Mouse (Mus musculus) c-Kit-positive CD71-positive TER-119-negative erythroid progenitor cells, embryonic 14.5 days (primary cell): ENCODE measurements at regions not wholly inside any gene's neighbourhood (a gene's known extent, or its start where the extent isn't known, plus 50 kb on each side); places are given as distances from the start of the nearest gene placed in this dataset.
A peak's percentile ranks its signal among the peaks of the same experiment; 100 is the strongest.

Experiments
- DNase-seq: peaks from one replicate; pipeline ENCODE4 v3.0.0-alpha.2; 2013; ENCODE audit warnings: low read depth

DNA sequence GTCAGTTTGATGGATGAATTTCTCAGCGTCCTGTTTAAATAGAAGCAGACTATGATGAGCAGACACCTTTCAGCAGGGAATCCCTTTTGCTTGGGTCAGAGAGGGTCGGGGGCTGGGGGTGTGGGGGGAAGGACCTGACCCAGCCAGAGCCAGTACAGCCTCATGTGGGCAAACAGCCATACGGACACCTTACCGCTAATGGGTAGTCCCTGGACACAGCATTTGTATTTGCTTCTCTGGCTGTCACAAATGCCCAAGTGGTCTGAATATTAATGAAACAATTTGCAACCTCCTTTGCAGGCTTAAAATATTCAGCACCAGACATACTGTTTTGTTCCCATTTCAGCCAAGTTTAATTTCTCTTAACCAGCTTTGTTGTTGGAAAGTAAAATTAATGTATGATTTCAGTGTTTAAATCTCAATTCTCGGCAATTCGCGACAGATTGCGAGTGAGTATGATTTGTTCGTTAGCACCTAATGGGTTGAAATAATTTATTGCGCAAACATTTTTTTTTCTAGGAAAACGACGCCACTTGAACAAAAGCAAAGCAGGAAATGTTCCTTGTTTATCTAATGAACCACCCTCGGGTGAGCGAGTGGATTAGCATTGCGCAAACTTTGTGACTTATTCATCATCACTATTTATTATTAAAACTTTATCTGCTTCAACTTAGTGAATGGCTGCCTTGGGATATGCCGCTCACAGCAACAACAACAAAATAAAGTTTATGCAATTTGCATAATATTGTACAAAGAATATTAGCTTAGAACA lies 166.2 kb downstream of the Cdh26 start:
- no peak for DNase-seq

DNA sequence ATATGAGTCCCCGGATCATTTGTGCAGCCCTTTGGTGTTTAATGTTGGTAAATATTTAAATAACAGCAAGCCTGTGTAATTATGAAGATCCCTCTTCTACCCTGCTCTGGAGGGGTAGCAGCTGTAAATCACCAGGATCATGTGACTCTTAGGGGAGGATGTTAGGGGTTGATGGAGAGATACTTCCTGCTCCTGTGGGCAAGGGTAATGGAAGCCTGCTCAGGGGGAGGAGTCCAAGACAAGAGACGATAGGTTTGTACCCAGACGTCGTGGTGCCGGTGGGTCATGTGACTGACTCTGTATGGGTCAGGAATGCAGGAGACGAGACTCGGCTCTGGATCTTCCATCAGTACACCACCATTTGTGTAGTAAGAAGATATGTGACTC lies 166.7 kb downstream of the Cdh26 start:
- DNase-seq, result no peak

DNA sequence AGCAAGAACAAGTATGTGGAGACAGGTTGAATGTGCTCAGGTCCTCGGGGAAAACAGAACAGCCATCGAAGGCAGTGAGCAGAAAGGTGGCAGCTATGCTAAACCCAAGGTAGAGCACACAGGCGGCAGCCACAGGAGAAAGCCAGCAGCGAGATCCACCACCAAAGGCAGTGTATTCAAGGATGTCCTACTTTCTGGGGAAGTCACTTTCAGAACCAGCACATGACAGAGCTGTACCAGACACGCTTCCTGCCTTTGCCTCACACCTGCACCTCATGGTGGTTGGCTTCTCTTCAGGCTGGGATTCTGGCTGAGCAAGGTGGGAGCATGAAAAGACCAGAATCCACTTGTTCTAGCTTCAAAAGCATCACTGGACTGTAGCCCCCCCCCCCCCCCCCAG lies 168.0 kb downstream of the Cdh26 start:
- no peak for DNase-seq

DNA sequence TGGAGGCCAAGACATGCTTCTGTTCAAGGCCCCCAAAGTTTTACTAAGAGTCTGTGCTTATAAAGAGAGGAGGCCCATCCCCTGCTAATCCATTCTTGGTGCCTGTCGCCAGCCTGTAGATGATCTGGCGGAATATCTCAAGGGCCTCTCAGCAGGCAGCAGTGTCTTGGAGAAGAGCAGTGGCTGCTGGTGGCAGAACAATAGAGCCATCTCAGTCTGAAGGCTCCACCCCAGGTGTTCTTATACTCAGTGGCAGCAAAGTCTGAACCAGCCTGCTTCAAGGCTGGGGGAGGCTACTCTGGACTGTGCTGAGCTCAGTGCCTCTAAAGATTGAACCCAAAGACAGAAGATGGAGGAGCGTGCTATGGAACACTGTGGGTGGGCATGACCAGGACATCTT lies 168.5 kb downstream of the Cdh26 start:
- DNase-seq, result no peak

DNA sequence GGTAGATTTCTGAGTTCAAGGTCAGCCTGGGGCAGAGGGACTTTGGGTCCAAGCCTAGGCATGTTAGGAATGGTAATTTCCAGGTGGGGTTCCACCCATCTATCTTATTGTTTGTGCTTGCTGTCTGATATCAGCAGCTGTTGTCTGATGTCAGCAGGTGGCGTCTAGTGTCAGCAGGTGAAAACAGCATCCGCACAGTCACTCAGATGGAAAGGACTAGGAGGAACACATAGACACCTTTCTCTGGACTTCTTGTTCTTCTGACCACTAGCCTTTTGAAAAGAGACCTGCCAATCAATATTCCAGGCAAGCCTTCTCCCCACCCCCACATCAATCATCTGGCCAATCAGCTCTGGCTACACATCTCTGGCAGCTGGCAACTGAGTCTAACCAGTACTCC lies 173.1 kb downstream of the Cdh26 start:
- no peak for DNase-seq

DNA sequence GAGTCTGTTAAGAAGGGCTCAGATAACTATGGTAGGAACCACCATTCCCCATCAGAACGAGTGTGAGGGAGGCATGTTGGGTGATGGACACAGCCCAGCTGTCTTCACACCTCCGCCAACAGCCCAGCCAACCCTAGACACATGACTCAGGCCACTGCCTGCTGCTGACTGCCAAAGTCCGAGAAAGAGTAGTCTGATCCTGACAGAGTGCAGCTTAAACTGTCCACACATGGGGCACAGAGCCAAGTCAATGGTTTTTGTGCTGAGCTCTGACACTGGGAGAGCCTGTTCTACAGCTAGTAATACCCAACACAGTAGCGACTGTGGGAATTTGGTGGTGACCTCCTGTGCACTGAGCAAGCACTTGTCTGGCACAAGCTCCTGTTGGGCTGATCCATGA lies 176.4 kb downstream of the Cdh26 start:
- no peak for DNase-seq

DNA sequence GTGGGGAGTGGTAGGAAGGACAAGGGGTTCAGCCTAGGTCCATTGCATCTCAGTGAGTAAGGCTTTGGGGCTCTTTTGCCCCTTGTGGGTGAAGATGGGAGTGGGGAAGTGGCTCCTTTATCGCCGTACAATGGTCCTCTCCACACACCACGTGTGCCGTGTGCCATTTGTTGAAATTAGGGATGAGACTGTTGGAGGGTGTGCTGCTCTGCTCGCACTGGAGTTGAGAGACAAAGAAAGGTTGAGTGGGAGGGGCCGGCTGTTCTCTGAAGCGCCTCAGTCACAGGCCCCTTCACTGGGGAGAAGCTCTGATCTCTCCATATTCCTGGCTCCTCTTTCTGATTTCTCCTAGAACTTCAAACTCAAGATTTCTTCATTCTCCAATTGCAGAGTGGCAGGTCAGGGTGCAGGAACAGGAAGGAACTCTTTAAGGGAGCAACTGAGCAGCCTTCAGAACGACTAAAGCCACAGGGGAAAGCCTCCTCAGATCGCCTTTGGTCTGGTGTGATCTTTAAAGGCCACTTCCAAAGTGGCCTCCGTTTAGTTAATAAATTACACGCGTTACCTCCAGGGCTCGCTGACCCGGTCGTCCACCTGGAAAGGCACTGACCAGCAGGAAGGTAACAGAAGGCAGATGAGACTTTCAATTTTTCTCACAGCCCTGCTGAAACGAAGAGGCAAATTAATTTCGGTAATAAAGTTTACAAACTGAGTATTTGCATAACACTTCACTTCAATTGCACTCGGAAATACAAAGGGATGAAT lies 180.1 kb downstream of the Cdh26 start:
- no peak for DNase-seq

DNA sequence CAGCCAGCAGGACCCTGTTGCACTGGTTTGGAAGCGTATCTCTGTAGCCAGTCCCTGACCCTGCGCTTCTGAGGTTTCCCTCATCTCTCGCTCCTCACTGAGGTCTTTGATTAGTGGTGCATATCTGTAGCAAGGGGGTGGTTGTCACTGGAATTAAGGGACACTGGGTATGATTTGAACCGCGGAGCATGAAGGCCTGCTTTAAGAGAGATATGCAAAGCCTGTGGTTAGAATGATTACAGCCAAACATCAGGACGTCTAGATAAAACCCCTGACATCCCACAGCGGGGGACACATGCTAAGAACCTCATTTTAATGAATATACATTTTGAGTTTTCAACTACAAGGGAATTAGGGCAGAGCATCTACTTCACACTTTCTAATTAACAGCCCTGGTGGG lies 184.4 kb downstream of the Cdh26 start:
- DNase-seq, result peak; percentile 20

DNA sequence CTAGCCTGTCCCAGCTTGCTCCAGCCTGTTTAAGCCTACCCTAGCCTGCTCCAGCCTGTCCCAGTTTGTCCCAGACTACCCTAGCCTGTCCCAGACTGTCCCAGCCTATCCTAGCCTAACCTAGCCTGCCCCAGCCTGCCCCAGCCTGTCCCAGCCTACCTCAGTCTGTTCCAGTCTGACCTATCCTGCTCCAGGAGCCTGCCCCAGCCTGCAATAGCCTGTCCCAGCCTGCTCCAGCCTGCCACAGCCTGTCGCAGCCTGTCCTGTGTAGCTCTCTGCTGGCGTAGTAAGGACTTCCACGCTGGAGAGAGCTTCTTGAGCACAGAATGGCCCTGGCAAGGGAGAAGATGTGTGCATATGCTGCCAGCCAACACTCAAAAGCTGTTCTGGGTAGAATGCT lies 192.5 kb downstream of the Cdh26 start:
- no peak for DNase-seq

DNA sequence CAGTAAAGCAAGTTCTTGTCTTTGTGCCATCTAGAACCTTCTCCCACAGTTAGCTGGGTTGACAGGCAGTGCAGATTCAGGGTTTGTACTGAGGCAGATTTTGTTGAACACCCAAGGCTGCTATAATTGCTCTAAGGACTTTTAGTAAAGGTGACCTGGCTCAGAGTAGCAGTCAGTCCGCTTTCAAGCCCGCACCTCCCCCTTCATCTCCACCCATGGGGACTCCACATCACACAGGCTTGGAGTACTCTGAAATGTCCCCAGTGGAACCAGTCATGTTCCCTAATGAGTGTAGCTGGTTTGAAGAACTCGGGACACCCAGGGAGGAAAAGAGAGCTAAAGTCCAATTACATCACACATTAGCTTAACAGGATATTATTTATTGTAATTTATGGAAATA lies 194.1 kb downstream of the Cdh26 start:
- no peak for DNase-seq

DNA sequence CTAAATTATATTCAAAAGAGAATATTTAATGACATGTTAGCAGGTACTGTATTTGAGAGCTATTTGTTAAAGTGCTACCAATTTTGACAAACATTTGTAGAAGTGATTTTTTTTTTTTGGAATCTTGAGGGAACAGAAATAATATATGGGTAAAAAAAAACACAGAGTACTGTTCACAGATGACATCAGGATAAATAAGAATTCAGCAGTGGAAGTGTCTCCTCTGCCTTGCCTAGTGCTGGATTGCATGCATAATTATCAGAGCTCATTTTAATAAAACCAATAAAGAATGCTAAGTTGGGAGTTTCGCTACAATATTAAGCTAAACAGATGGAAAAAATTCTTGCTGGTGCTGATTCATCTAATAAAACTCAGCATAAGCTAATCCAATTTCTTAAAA lies 194.6 kb downstream of the Cdh26 start:
- no peak for DNase-seq

DNA sequence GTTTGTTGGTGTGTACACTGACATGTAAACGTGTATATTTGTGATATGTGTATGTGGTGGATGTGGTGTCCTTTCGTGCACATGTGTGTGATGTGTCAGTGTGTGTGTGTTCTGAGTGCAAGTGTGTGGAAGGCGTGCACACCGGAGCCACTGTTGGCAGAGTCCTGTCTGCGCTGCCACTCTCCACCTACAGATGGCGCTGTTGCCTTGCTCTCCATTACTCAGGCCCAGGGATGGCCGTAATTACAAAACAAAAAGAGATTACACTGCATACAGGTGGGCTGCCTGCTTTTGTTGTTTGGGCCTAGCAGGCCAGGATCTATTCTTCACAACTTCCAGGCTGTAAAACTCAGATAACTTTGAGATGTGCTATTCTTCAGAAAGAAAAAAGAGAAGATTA lies 199.4 kb downstream of the Cdh26 start:
- DNase-seq, result peak; percentile 7

DNA sequence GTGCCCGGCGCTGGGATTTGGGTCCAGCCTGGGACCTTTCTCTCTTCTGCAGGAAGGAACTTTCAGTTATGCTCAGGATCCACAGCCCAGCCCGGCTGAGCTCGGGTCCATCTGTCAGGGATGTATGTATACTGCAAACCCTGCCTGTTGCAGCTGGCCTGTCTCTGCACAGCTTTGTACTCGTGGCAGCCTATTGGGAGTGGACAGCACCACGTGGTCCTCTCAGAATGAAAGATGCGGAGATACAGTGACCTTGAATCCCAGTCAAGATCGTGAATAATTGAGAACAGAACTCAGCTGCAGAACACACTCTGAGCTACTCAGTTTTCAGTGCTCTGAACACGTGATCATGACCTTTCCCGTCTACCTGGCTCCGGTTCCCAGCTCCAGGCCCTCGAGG lies 200.2 kb downstream of the Cdh26 start:
- DNase-seq, result no peak

DNA sequence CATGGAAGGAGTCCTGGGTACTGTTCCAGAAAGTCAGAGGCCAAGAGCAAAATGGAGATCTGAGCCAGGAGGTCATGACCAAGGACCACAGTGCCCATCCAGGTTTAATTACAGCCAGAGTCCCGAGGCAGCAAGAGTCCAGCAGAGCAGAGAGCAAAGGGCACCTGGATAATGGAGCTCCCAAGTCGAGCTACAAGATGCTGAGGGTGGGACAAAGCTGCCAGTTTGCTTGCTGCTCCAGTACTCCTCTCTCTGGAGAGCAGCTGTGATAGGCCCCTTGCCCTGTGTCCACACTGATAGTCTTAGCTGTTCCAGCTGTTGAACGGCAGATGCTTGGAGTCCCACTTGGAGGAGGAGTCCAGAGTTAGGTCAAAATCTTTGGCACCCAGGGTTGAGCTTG lies 201.0 kb downstream of the Cdh26 start:
- no peak for DNase-seq

DNA sequence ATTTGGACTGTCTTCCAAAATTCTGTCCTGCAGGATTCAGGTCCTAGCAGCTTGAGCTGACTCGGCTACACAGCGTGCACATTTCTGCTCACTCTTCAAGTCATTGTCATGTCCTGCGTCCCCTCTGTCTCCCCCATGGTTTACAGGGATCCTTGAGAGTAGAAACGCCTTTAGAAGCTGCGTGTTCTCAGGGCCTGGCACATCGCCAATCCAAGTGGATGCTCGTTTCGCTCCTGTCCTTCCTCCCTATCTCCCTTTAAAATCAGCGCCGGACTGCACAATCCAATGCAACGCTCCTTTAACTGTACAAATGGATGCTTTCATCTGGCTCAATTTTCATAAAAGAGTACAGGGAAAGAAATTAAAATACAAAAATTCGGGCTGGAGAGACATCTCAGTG lies 201.6 kb downstream of the Cdh26 start:
- no peak for DNase-seq

DNA sequence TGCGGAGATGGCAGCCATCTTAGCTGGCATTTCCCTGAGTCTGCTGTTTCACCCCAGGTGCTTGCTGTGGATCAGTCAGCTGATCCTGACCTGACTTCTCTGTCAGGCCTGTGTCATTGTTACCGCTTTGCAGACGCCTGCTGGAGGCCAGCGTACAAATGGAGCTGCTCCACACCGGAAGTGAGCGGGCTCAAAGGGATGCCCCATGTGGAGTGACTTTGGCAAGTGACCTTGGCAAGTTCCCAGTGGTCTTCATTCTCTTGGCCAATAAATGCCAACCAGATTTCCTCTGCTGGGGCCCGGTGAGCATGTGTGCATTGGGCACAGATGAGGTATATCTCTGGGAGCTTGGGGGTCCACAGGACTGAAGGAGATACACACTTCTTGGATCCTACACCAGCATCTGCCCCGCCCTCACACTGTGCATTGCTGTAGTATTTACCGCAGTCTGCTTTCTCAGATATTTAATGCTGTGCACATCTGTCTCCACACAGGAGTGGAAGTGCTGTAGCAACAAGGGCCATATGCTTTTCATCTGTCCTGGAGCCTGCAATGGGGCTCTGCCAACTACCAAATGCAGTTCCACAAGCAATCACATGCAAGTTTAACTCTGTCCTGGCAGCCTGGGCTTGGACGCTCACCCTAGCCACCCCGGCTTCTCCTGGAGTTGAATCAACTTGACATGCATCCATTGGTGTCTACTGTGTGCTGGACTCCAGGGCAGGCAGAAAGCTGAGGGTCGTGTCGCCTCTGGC lies 202.7 kb downstream of the Cdh26 start:
- DNase-seq, result no peak

DNA sequence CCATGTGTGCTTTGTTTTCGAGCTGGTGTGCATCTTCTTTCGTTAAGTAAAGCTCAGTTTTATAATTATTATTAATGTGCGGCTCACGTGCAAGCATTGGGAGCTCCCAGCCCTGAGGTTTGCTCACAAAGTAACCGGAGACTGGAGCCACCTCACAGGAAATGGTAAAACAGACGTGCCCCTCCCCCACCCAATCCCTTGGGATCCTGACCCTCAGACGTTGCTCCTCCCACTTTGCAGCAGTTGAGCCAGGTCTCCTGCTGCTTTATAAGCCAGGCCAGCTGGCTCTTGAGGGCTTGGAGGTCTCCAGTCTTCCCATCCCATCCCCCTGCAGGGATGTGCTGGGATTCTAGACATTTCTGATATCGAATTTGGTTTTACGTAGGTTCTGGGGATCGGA lies 203.8 kb downstream of the Cdh26 start:
- no peak for DNase-seq

DNA sequence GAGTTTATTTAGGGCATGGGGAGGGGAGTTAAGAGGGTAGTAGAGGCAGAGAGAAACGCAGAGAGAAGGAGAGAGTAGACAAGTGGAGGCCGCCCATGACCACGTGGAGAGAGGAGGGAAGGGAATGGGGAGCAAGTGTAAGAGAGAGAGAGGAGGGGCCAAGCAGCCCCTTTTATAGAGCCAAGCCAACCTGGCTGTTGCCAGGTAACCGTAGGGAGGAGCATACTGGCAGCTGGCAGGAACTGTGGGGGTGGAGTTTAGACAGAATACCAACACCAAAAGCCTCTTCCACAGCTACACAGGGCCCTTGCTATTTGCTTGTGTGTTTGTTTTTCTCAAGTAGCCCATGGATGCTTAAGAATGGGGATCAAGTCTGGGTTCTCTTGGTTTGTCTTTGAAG lies 205.4 kb downstream of the Cdh26 start:
- DNase-seq, result no peak

DNA sequence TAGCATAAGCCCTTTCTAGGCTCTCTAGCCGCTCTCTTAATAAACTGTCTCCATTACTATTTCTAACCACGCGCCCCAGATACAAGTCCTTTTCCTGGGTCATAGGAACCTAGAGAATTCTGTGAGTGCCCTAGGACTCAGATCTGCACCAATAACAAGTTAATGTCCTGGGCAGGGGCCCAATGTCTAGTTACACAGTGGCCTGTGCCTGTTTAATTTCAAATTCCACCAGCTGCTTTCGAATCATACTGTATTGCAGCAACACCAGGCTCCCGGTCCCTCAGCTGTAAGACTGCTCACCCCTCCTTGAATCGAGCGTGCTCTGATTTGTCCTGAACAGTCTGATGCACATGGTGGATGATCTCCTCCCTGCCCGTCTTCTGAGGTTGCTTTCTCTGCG lies 206.6 kb downstream of the Cdh26 start:
- DNase-seq, result no peak

DNA sequence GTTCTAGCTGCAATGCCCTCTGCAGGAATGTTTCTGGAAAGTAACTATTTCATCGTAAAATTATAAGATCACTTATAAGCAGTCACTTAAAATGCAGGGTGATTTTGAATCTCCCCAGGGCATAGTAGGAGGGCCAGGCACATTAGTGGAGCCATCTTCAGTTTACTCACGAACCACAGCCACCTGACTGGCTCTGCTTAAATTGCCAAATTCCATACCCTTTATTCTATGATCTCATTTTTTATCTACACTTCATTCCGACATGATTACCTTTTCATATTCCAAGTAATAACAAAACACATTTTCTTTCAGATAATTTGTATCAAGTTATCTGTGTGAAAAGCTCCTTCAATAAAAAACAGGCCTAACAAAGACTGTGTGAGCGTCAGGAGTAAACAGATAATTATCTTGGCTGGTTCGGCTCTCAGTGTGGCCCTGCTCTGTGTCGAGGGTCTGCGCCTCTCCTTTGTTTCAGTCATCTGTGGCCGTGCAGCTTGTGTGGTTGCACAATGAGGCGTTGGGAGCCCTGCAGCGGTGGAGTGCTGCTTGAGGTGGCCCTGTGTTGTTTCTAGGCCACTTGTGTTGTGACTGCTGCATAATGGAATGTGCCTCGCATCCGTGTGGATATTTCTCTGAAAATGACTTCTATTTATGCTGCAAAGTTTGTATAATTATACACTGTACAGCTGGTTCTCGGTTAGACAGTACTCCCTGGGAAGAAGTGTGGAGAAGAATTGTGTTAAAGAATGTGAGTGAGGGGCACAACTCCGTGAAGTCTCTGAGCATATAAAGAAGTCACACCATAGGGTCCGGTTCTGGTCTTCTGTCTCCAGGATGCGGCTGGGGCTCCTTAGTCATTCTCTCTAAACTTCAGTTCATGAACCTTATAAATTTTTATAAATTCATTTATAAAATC lies 212.1 kb downstream of the Cdh26 start:
- DNase-seq, result no peak

DNA sequence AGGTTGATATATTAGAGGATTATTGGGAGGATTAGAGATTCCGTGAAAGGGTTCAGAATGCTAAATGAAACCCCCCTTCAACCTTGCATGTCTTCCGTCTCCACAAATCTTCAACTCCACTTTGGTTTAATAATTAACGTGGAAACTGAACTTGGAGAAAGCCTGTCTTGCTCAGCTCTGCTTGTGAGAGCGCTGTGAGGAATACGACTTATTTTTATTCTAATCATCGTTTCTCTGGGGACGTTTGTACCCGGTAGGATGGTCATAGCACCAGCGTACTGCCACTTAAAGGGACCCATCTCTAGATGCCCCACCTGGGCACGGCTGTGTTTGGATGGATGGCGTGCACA lies 212.7 kb downstream of the Cdh26 start:
- no peak for DNase-seq

DNA sequence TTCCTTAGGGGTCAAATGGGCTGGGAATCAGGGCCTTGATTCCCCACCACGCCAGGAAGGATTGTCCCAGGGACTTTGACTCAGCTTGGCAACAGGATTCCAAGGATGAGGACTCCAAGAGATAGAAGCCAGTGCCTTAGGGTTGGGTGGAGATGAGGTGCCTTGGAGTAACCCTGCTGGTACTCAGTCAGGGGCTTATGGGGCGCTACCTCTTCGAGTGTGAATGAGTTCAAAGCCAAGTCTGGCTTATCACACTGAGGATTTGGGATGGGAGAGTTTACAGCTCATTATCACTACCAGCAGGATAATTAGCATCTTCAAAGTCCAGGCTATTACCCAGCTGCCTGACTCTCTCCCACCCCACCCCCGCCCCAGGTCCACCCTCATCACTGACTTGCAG lies 213.5 kb downstream of the Cdh26 start:
- DNase-seq, result no peak
